Mouse (Mus musculus) myocyte (in vitro differentiated cells): ENCODE data around the gene Gm20388. TPM values are rescaled to one million over a fixed set of nuclear protein-coding genes. Genes with fewer than 3 reads are reported as not detected.

Source experiments
- H3K27me3 ChIP-seq: one replicate; pipeline ENCODE4 v1.6.1; 2011; ENCODE audit not compliant: control insufficient read depth, insufficient read depth, insufficient read length
- H3K36me3 ChIP-seq: one replicate; pipeline ENCODE4 v1.6.1; 2011; ENCODE audit not compliant: control insufficient read depth, insufficient read depth
- H3K4me2 ChIP-seq: one replicate; pipeline ENCODE4 v1.6.1; 2011; ENCODE audit warnings: low read depth, control low read depth
- H3K4me3 ChIP-seq: one replicate; pipeline ENCODE4 v1.5.1; 2011; ENCODE audit warnings: mild to moderate bottlenecking, control low read depth, moderate library complexity
- H3K79me2 ChIP-seq: one replicate; pipeline ENCODE4 v1.6.1; 2011; ENCODE audit not compliant: control insufficient read depth, insufficient read depth
- H3ac ChIP-seq: one replicate; pipeline ENCODE4 v1.6.1; 2011; ENCODE audit not compliant: control insufficient read depth, insufficient read length
- CEBPB ChIP-seq: IDR thresholded peaks from 2 replicates; pipeline ENCODE4 v1.6.1; 2011; ENCODE audit warnings: mild to moderate bottlenecking, moderate library complexity; ENCODE audit not compliant: poor library complexity, insufficient read depth, severe bottlenecking
- E2F4 ChIP-seq: IDR thresholded peaks from one replicate; pipeline ENCODE4 v1.6.1; 2011; ENCODE audit warnings: mild to moderate bottlenecking, control low read depth, moderate library complexity; ENCODE audit not compliant: insufficient read depth
- MAX ChIP-seq: IDR thresholded peaks from one replicate; pipeline ENCODE4 v1.6.1; 2011; ENCODE audit warnings: low read depth, mild to moderate bottlenecking, control low read depth
- MYOD1 ChIP-seq, 3 experiments: IDR thresholded peaks; one replicate each; pipeline ENCODE4 v1.6.1; 2011; ENCODE audit warnings: control low read depth in 2 of 3, low read depth in 2 of 3, mild to moderate bottlenecking in 2 of 3, moderate library complexity in 1 of 3; ENCODE audit not compliant: insufficient read length in 2 of 3, control insufficient read depth in 1 of 3
- MYOG ChIP-seq, 3 experiments: IDR thresholded peaks; one replicate each; pipeline ENCODE4 v1.6.1; 2011; ENCODE audit warnings: control low read depth in 2 of 3, low read depth in 2 of 3, mild to moderate bottlenecking in 2 of 3; ENCODE audit not compliant: insufficient read length in 2 of 3, control insufficient read depth in 1 of 3, insufficient read depth in 1 of 3
- POLR2A ChIP-seq: IDR thresholded peaks from one replicate; pipeline ENCODE4 v1.6.1; 2011; ENCODE audit warnings: low read depth, mild to moderate bottlenecking, control low read depth, moderate library complexity; ENCODE audit not compliant: insufficient read length
- POLR2AphosphoS2 ChIP-seq: IDR thresholded peaks from one replicate; pipeline ENCODE4 v1.6.1; 2011; ENCODE audit warnings: low read depth, control low read depth; ENCODE audit not compliant: insufficient read length
- REST ChIP-seq: IDR thresholded peaks from one replicate; pipeline ENCODE4 v1.6.1; 2011; ENCODE audit warnings: mild to moderate bottlenecking, control low read depth, moderate library complexity; ENCODE audit not compliant: insufficient read depth, insufficient read length
- SRF ChIP-seq: IDR thresholded peaks from one replicate; pipeline ENCODE4 v1.6.1; 2011; ENCODE audit warnings: low read depth; ENCODE audit not compliant: control insufficient read depth, insufficient read length
- TCF12 ChIP-seq: IDR thresholded peaks from one replicate; pipeline ENCODE4 v1.6.1; 2011; ENCODE audit warnings: mild to moderate bottlenecking, control low read depth; ENCODE audit not compliant: poor library complexity, insufficient read depth, severe bottlenecking
- TCF3 ChIP-seq: IDR thresholded peaks from one replicate; pipeline ENCODE4 v1.6.1; 2011; ENCODE audit warnings: low read depth, control low read depth; ENCODE audit not compliant: insufficient read length
- USF1 ChIP-seq: IDR thresholded peaks from one replicate; pipeline ENCODE4 v1.6.1; 2011; ENCODE audit warnings: low read depth, mild to moderate bottlenecking, control low read depth, moderate library complexity
- polyA plus RNA-seq: library from polyadenylated mRNA; unstranded; fragments of >200 nt; fragmentation: generic; extraction: Trizol; gene quantifications from one replicate; pipeline ENCODE4 v1.2.1, GENCODE M21; 2012; ENCODE audit warnings: missing spikeins

Gm20388 gene
- polyA plus RNA-seq, 1 experiment = 15.3 TPM

DNA sequence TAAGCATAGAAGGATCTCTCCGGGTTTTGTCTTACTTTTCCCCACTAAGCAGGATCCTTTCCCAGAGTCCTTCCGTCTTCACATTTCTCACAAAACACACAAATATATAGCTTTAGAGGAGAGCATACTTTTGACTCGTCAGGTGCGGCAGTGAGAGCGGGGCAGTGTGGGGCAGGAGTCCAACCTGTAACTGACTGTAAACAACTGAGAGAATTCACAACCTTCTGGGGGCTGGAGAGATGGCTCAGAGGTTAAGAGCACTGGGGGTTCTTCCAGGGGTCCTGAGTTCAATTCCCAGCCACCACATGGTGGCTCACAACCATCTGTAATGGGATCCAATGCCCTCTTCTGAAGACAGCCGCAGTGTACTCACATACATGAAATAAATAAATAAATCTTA, 3888.8 kb downstream of the Gm20388 start:
- Histone ChIP-seq H3K36me3 (no peaks in the 10 kb centered on the region), H3K4me2 (no peak overlapping the region), H3K79me2 (no peaks in the 10 kb centered on the region), H3K4me3 (no peak overlapping the region), H3K27me3 (no peaks in the 10 kb centered on the region), H3ac (no peak overlapping the region)
- TF ChIP-seq TCF12 (no peak), POLR2AphosphoS2 (no peak), USF1 (no peak), E2F4 (no peak), POLR2A (no peak), MYOD1 (IDR thresholded peaks at IDR 0.05; ENCODE audit: control insufficient read depth in 1 of 3, insufficient read length in 2 of 3, low read depth in 2 of 3) (no peak), MYOG (IDR thresholded peaks at IDR 0.05; ENCODE audit: control insufficient read depth in 1 of 3, insufficient read depth in 1 of 3, insufficient read length in 2 of 3, low read depth in 2 of 3) (no peak), TCF3 (no peak), REST (no peak), CEBPB (no peak), SRF (no peak), MAX (no peak)

DNA sequence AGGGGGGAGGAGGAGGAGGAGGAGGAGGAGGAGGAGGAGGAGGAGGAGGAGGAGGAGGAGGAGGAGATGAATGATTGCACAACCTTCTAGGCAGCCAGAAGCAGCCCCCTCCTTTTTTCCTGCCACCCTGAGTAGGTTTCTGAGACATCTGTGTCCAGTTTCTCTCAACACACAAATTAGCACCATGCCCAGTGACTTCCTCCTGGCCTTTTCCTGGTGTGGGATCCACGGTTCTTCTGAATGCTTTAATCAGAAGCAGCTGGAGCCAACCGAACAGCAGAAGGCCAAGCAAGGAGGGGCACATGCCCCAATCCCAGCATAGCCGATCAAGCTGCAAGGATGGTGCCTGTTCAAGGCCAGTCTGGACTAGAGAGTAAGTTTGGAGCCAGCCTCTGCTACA, 3889.2 kb downstream of the Gm20388 start:
- Histone ChIP-seq H3K4me3 (no peak overlapping the region), H3K4me2 (no peak overlapping the region), H3K27me3 (no peaks in the 10 kb centered on the region), H3K79me2 (no peaks in the 10 kb centered on the region), H3ac (no peak overlapping the region), H3K36me3 (no peaks in the 10 kb centered on the region)
- TF ChIP-seq TCF3 (no peak), POLR2A (no peak), TCF12 (no peak), CEBPB (no peak), MYOG (IDR thresholded peaks at IDR 0.05; ENCODE audit: control insufficient read depth in 1 of 3, insufficient read depth in 1 of 3, insufficient read length in 2 of 3, low read depth in 2 of 3) (no peak), USF1 (no peak), SRF (no peak), MAX (no peak)

DNA sequence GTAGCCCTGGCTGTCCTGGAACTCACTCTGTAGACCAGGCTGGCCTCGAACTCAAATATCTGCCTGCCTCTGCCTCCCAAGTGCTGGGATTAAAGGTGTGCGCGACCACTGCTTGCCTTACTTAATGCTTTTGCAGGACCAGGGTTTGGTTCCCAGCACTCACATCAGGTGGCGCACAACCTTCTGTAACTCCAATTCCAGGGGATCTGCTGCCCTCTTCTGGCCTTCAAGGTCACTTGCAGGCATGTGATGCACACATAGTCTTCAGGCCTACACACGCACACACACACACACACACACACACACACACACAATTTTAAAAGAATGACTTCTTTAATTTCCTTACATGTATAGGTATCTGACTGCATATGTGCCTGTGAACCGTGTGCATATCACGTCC, 3890.2 kb downstream of the Gm20388 start:
- TF ChIP-seq MYOG (IDR thresholded peaks at IDR 0.05; ENCODE audit: control insufficient read depth in 1 of 3, insufficient read depth in 1 of 3, insufficient read length in 2 of 3, low read depth in 2 of 3) (no peak), TCF12 (no peak), SRF (no peak), TCF3 (no peak), MYOD1 (IDR thresholded peaks at IDR 0.05; ENCODE audit: control insufficient read depth in 1 of 3, insufficient read length in 2 of 3, low read depth in 2 of 3) (no peak), REST (no peak), POLR2A (no peak), USF1 (no peak), E2F4 (no peak), POLR2AphosphoS2 (no peak), MAX (no peak), CEBPB (no peak)

DNA sequence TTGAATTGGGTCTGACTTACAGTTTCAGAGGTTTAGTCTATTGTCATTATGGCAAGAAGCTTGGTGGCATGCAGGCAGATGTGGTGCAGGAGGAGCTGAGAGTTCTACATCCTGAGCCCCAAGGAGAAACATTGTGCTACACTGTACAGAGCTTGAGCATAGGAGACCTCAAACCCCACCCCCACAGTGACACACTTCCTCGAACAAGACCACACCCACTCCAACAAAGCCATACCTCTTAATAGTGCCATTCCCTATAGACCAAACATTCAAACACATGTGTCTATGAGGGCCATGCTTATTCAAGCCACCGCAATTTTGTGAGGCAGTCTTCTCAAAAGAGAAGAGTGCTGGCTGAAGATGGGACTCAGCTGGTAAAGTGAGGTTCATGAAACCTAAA, 3890.9 kb downstream of the Gm20388 start:
- Histone ChIP-seq H3K4me3 (no peak overlapping the region), H3K27me3 (no peaks in the 10 kb centered on the region), H3ac (no peak overlapping the region), H3K36me3 (no peaks in the 10 kb centered on the region), H3K4me2 (no peak overlapping the region), H3K79me2 (peaks cover 3% of the 10 kb centered on the region)
- no peak for TF ChIP-seq MYOG (IDR thresholded peaks at IDR 0.05; ENCODE audit: control insufficient read depth in 1 of 3, insufficient read depth in 1 of 3, insufficient read length in 2 of 3, low read depth in 2 of 3)
- no peak for TF ChIP-seq POLR2A
- TF ChIP-seq MAX = no peak
- no peak for TF ChIP-seq E2F4
- TF ChIP-seq USF1 = no peak
- no peak for TF ChIP-seq TCF3
- TF ChIP-seq REST = no peak
- TF ChIP-seq MYOD1 (IDR thresholded peaks at IDR 0.05; ENCODE audit: control insufficient read depth in 1 of 3, insufficient read length in 2 of 3, low read depth in 2 of 3) = no peak
- no peak for TF ChIP-seq TCF12
- no peak for TF ChIP-seq CEBPB
- no peak for TF ChIP-seq POLR2AphosphoS2

More for the DNA sequence above, 3890.2 kb downstream of the Gm20388 start:
- H3ac ChIP-seq = no peak overlapping the region
- no peak overlapping the region for H3K4me3 ChIP-seq
- no peaks in the 10 kb centered on the region for H3K36me3 ChIP-seq
- no peaks in the 10 kb centered on the region for H3K27me3 ChIP-seq
- no peaks in the 10 kb centered on the region for H3K79me2 ChIP-seq
- H3K4me2 ChIP-seq = no peak overlapping the region

DNA sequence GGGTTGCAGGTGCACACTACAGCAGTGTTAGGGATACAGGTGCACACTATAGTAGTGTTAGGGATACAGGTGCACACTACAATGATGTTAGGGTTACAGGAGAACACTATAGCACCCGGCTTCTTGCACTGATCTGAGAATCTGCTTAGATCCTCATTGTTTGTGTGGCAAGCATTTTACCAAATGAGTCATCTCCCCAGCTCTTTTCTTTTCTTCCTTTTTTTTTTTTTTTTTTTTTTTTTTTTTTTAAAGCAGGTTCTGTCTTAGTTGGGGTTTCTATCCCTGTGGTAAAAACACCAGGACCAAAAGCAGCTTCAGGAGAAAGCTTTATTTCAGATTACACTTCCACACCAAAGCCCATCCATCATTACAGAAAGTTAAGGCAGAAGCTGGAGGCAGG, 3893.0 kb downstream of the Gm20388 start:
- no peak for TF ChIP-seq MYOG (IDR thresholded peaks at IDR 0.05; ENCODE audit: control insufficient read depth in 1 of 3, insufficient read depth in 1 of 3, insufficient read length in 2 of 3, low read depth in 2 of 3)
- TF ChIP-seq POLR2A = no peak
- TF ChIP-seq CEBPB = no peak
- no peak for TF ChIP-seq MAX
- no peak for TF ChIP-seq SRF
- TF ChIP-seq USF1 = no peak
- no peak for TF ChIP-seq TCF3
- TF ChIP-seq POLR2AphosphoS2 = no peak
- TF ChIP-seq REST = no peak
- TF ChIP-seq E2F4 = no peak
- no peak for TF ChIP-seq TCF12
- TF ChIP-seq MYOD1 (IDR thresholded peaks at IDR 0.05; ENCODE audit: control insufficient read depth in 1 of 3, insufficient read length in 2 of 3, low read depth in 2 of 3) = no peak
- Histone ChIP-seq H3K4me2 (no peak overlapping the region), H3K4me3 (no peak overlapping the region)

More for the DNA sequence above, 3893.0 kb downstream of the Gm20388 start:
- Histone ChIP-seq H3K79me2 (peaks cover 13% of the 10 kb centered on the region), H3ac (no peak overlapping the region), H3K36me3 (no peaks in the 10 kb centered on the region), H3K27me3 (no peaks in the 10 kb centered on the region)
